Mouse (Mus musculus) erythroblast, embryonic 14.5 days (primary cell): Measurements from ENCODE around the gene Gm37240. TPM values are rescaled to one million over a fixed set of nuclear protein-coding genes. Genes with fewer than 3 reads are reported as not detected.

ENCODE experiments used
- H3K27me3 ChIP-seq: 2 replicates; pipeline ENCODE4 v1.6.1; 2012; ENCODE audit warnings: inconsistent platforms; ENCODE audit not compliant: control insufficient read depth
- H3K36me3 ChIP-seq: 2 replicates; pipeline ENCODE4 v1.6.1; 2012; ENCODE audit warnings: mild to moderate bottlenecking, inconsistent platforms; ENCODE audit not compliant: control insufficient read depth
- H3K4me1 ChIP-seq: 2 replicates; pipeline ENCODE4 v1.6.1; 2012; ENCODE audit warnings: inconsistent platforms; ENCODE audit not compliant: control insufficient read depth
- H3K4me3 ChIP-seq: replicated peaks from 2 replicates; pipeline ENCODE3; 2012; ENCODE audit warnings: moderate library complexity, mild to moderate bottlenecking, inconsistent platforms
- H3K9me3 ChIP-seq: 2 replicates; pipeline ENCODE4 v1.6.1; 2012; ENCODE audit warnings: low read length, inconsistent platforms, mixed read lengths; ENCODE audit not compliant: control insufficient read depth
- GATA1 ChIP-seq: IDR thresholded peaks from 2 replicates; pipeline ENCODE4 v1.6.1; 2012; ENCODE audit warnings: low read length, inconsistent platforms, mixed read lengths
- TAL1 ChIP-seq: IDR thresholded peaks from 3 replicates; pipeline ENCODE4 v1.6.1; 2012; ENCODE audit warnings: low read length, inconsistent platforms, mixed read lengths
- polyA plus RNA-seq: library from polyadenylated mRNA; stranded (reverse); fragments of >175 nt; gene quantifications from 2 replicates; pipeline ENCODE4 v1.2.3, GENCODE M21; 2012

Gene Gm37240
- polyA plus RNA-seq, 1 experiment: not detected

DNA sequence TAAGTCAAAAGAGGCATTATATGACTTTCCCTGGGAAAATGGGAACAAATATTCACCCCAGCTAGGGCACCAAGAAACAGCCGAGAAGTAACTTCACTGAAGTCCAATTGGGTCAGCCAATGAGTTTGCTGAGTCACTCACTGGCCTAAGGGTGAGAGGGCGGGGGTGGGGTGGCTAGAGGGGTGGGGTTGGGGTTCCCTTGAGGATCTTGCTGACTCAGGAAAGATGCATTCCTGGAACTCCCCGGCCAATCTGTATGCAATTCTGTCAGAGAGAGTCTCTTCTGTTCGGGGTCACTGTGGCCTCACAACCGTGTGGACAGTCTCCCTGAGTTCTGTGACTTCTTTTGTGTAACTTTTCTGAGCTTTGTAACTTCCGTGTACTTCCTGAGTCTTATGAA is 635.7 kb downstream of the Gm37240 start:
- Histone ChIP-seq H3K4me1 (no peaks in the 10 kb centered on the region), H3K27me3 (no peaks in the 10 kb centered on the region), H3K36me3 (no peaks in the 10 kb centered on the region), H3K4me3 (no peak overlapping the region), H3K9me3 (no peaks in the 10 kb centered on the region)
- TF ChIP-seq TAL1 (no peak), GATA1 (no peak)

DNA sequence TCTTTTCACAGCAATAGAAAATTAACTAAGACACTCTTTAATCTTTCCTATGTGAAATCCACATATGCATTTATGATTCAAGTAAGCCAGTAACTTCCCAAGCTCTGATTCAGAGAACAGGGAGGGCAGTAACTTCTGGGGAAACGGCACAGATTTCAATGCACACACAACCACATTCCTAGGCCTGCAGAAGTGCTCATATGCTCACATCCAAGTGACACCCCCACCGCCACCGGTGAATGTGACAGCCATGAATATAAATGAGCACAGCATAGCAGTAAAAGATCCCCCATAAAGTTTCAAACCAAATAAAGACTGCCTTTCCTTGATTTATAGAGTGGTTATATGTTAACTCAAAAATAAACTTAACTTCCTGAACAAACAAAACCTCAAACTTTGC is 641.2 kb downstream of the Gm37240 start:
- TF ChIP-seq GATA1 (no peak), TAL1 (no peak)
- Histone ChIP-seq H3K9me3 (peaks cover 3% of the 10 kb centered on the region; the same call in 1 of the 2 replicates), H3K27me3 (no peaks in the 10 kb centered on the region), H3K36me3 (no peaks in the 10 kb centered on the region), H3K4me3 (no peak overlapping the region), H3K4me1 (no peaks in the 10 kb centered on the region)

DNA sequence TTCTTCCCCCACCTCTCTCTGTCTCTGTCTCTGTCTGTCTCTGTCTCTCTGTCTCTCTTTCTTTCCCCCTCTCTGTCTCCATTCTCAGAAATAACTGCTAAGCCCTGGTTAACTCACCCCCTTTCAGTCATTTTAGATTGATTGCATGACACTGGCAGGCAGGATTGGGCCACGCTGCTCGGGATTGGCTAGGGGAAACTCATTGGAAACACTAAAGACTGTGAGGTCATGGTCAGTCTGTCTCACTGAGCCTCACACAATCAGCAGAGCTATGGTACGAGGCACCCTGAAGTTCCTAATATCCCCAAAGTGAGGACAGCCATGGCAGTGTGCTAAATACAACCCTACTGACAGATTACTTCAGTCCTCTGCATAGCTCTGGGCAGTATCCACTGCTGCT is 650.8 kb downstream of the Gm37240 start:
- no peaks in the 10 kb centered on the region for H3K36me3 ChIP-seq
- no peaks in the 10 kb centered on the region for H3K4me1 ChIP-seq
- no peaks in the 10 kb centered on the region for H3K27me3 ChIP-seq
- TF ChIP-seq GATA1: no peak
- no peak for TF ChIP-seq TAL1
- no peaks in the 10 kb centered on the region for H3K9me3 ChIP-seq
- H3K4me3 ChIP-seq: no peak overlapping the region

DNA sequence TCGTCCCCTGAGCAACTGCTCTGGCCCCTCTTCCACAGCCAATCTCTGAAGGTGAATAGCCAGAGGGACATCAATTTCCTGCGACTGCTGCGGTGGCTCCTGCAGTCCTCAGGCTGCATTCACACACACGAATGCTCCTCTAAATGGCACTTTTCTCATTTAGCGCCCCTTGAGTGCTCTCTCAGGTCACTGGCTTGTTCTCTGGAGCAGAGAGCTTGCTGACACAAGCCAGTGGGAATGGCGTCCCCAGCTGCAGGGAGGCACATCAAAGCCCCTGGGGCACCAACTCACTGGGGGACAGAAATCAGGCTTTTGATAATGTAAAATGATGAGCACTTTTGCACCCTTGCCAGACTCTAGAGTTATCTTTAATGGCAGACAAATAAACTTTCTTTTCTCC is 654.5 kb downstream of the Gm37240 start:
- no peak overlapping the region for H3K4me3 ChIP-seq
- TF ChIP-seq TAL1: no peak
- TF ChIP-seq GATA1: no peak

DNA sequence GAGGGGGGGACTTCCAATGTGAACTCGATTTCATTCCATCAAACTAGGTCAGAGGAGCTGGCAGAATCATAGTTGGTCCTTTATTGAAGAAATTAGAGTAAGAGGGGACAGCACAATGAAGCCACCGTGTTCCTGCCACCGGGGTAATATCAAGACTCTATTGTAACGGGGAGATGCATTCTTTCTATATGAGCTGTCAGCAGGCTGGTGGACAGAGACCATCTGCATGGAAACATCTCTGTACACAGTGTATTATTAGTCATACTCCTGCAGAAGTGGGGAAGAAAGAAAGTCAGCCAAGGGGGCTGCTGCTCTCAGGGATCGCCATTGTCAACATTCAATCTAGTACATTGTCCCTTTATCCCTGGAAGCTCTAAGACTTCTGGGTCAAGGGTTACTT is 665.3 kb downstream of the Gm37240 start:
- Histone ChIP-seq H3K27me3 (no peaks in the 10 kb centered on the region), H3K4me1 (no peaks in the 10 kb centered on the region), H3K4me3 (no peak overlapping the region), H3K36me3 (no peaks in the 10 kb centered on the region), H3K9me3 (peaks cover 3% of the 10 kb centered on the region; the same call in 1 of the 2 replicates)
- TF ChIP-seq TAL1 (no peak), GATA1 (no peak)

More for the DNA sequence above, 654.5 kb downstream of the Gm37240 start:
- Histone ChIP-seq H3K27me3 (no peaks in the 10 kb centered on the region), H3K36me3 (no peaks in the 10 kb centered on the region), H3K9me3 (no peaks in the 10 kb centered on the region), H3K4me1 (no peaks in the 10 kb centered on the region)

DNA sequence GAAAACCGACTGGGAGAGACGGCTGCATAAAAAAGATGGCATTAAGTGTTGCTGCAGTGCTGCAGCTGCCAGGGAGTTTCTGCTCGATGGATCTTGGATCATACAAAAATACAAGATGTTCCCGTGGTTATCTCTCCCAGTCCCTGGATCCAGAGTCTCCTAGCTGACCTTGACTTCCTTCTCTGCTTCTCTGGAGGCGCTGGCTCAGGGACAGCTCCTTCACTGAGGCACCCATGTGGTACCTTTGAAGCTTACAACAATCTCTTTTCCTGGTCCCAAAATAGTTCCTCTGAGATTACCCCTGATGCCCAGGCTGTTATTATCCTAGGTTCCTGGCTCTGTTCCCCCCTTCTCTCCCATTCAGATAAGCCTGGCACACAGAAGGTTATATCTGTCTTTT is 672.4 kb downstream of the Gm37240 start:
- H3K9me3 ChIP-seq: no peaks in the 10 kb centered on the region
- TF ChIP-seq TAL1 (no peak), GATA1 (no peak)
- no peak overlapping the region for H3K4me3 ChIP-seq

DNA sequence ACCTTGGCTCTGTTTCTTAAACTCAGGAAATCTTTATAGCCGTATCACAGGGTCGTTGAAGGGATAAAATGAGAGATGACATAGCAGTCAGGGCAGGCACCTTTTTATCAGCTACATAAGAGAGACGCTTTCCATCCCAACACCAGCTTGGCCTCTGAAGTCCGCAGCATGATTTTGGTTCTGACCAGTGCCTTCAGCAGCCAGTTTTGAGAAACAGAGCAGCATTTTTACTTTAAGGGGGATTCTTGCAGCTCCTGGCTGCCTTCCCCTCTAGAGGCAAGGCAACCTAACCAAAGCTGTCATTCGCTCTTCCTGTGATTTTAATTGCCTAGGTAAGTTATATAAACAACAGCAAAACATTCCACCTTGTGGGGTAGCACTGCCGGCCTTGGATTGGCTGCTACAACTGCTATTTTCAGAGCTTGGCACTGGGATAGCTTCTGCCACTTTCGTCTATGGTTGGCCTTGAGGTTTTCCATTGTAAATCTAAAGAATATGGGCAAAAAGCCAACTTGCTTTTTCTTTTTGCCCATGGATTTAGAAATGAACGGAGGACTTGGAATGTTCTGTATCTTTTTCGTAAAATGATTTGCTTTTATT is 674.5 kb downstream of the Gm37240 start:
- H3K4me1 ChIP-seq: no peaks in the 10 kb centered on the region
- H3K27me3 ChIP-seq: no peaks in the 10 kb centered on the region
- H3K9me3 ChIP-seq: no peaks in the 10 kb centered on the region
- H3K36me3 ChIP-seq: no peaks in the 10 kb centered on the region
- TF ChIP-seq GATA1 (no peak), TAL1 (no peak)
- H3K4me3 ChIP-seq: no peak overlapping the region

More for the DNA sequence above, 672.4 kb downstream of the Gm37240 start:
- Histone ChIP-seq H3K4me1 (no peaks in the 10 kb centered on the region), H3K27me3 (no peaks in the 10 kb centered on the region), H3K36me3 (no peaks in the 10 kb centered on the region)

DNA sequence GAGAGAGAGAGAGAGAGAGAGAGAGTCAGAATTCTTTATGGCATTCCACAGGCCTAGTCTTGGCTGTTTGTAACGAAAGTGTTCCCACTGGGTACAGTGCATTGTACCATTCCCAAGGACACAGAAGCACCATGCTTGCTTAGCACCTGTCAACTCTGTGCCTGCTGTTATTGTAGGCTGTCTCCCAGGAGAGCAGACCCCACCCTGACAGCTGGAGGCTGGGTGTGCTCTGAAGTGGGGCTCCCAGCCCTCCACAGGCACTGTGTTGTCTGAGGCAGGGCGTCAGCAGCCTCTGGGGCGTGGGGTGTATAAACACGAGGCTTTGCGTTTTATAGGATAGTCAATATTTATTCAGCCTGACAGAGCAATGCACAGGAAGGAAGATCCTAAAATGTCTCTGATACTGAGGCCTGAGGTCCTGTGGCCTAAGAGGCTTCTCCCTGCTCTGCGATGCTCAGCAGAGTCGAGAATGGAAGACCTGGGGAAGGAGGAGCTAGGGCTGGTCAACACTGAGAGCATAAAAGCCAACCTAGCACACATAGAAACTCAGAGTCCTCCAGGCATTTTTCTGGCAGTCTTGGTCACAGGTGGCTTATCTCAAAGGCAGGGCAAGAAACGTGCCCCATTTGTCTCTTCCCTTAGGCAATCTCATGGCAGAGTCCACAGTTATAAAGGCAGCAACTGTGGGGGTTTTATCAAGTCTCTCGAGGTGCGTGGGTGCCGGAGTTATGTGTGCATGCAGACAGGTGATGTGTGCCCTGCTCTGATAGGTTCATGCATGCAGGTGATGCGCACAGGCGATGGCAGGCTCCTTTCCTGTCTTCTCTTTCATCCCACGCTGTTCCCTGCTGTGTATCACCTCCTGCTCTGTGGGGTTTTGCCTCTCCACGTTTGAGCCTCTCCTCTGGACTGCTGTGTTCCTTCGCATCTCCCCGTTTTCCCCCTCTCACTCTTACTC is 677.2 kb downstream of the Gm37240 start:
- H3K4me3 ChIP-seq: no peak overlapping the region
- no peaks in the 10 kb centered on the region for H3K9me3 ChIP-seq
- no peak for TF ChIP-seq GATA1
- no peak for TF ChIP-seq TAL1
- H3K4me1 ChIP-seq: no peaks in the 10 kb centered on the region
- H3K27me3 ChIP-seq: no peaks in the 10 kb centered on the region
- H3K36me3 ChIP-seq: no peaks in the 10 kb centered on the region

DNA sequence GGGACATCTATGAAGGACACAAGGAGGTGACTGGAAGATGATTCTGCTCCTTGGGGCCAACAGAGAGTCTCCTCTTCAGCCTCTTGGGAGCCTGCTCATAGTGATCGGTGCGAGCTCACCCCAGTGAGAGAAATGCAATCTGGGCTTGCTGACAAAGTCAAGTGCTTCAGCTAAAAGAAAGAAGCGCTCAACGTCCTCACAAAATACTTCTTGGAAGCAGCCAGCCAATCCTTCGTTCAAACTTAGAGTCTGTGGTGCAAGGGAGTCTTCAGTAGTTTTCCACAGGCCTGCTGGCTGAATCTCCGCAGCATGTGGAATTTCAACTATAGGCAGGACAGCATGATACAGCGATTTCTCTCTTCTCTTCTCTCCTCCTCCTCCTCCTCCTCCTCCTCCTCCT is 680.8 kb downstream of the Gm37240 start:
- H3K9me3 ChIP-seq: no peaks in the 10 kb centered on the region
- no peak for TF ChIP-seq GATA1
- TF ChIP-seq TAL1: no peak
- no peaks in the 10 kb centered on the region for H3K4me1 ChIP-seq
- H3K4me3 ChIP-seq: no peak overlapping the region
- H3K27me3 ChIP-seq: no peaks in the 10 kb centered on the region
- H3K36me3 ChIP-seq: no peaks in the 10 kb centered on the region
